Mouse (Mus musculus) E14TG2a.4 (cell line): Measurements from ENCODE around the gene Eya4.

Source experiments
- CTCF ChIP-seq: conservative IDR thresholded peaks from 2 replicates; pipeline ENCODE4 v1.5.1; 2014; ENCODE audit warnings: low read length
- POU5F1 ChIP-seq: IDR thresholded peaks from 2 replicates; pipeline ENCODE4 v1.6.1; 2014; ENCODE audit warnings: low read length, borderline replicate concordance

DNA sequence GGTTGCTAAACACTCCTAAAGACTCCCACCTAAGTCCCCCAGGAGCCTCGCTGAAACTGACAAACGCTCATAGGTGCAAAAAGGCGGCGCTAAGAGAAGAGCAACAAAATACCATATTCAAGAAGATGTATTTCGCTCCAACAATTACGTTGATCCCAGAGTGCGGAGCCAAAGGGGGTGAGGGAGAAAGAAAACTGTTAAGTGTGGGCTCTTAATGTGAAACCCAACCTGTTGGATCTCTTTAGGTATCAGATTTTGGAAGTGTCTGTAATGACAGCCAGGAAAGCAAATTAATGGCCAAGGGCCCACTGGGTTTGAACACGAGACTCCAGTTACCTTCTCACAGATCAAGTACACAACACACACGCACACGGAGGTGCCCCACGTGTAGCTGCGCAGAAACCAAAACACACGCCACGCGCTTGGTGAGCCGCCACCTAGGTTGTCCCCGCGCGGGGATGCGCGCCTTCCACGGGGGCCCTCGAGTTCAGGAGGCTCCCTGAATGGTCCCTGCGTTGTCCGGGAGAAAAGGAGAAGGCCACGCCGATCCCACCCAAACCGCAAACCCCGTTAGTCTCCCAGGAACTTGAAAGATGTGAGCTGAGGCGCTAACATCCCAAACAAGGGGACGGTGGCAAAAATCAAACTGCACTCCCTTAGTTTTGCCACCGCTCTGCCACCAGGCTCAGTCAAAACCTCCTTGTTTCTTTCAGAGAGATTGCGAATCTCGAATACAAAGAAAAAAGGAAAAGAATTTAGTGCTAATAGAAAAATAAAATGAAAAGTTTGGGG lies 2.3 kb downstream of the Eya4 start:
- no peak for TF ChIP-seq CTCF
- no peak for TF ChIP-seq POU5F1
